Mouse (Mus musculus): Measurements from ENCODE around the gene Fer1l5.
A peak's percentile ranks its signal among the peaks of the same experiment; 100 is the strongest.

Gene Fer1l5

GRCm38 (mm10) chr1:36433616-36434015 lies 61.5 kb downstream of the Fer1l5 start:
- no peak for DNase-seq

GRCm38 (mm10) chr1:36435071-36435470 lies 63.0 kb downstream of the Fer1l5 start:
- no peak for DNase-seq

- DNase-seq, result no peak
Measured at GRCm38 (mm10) chr1:36436515-36436914, 64.4 kb downstream of the Fer1l5 start.

- no peak for DNase-seq
Measured at GRCm38 (mm10) chr1:36437223-36437622, 65.1 kb downstream of the Fer1l5 start.

GRCm38 (mm10) chr1:36441101-36441500 lies 69.0 kb downstream of the Fer1l5 start:
- no peak for DNase-seq

GRCm38 (mm10) chr1:36444471-36445464 lies 72.7 kb downstream of the Fer1l5 start, which contains the start of gene Lman2l:
Gene Lman2l (minus strand): TSS chr1:36445271.
- peak; percentile 98 for DNase-seq

GRCm38 (mm10) chr1:36445508-36445907 lies 73.4 kb downstream of the Fer1l5 start:
- no peak for DNase-seq

GRCm38 (mm10) chr1:36446106-36446824 lies 74.2 kb downstream of the Fer1l5 start:
- no peak for DNase-seq

GRCm38 (mm10) chr1:36446841-36447240 lies 74.8 kb downstream of the Fer1l5 start:
- DNase-seq, result no peak

- DNase-seq, result no peak
Measured at GRCm38 (mm10) chr1:36454055-36454815, 82.1 kb downstream of the Fer1l5 start.

GRCm38 (mm10) chr1:36457388-36458014 lies 85.4 kb downstream of the Fer1l5 start:
- DNase-seq, result no peak

- no peak for DNase-seq
Measured at GRCm38 (mm10) chr1:36458169-36458568, 86.1 kb downstream of the Fer1l5 start.

GRCm38 (mm10) chr1:36461829-36462228 lies 89.7 kb downstream of the Fer1l5 start:
- DNase-seq, result no peak

GRCm38 (mm10) chr1:36465641-36466160 lies 93.6 kb downstream of the Fer1l5 start:
- no peak for DNase-seq

- no peak for DNase-seq
Measured at GRCm38 (mm10) chr1:36467446-36467845, 95.4 kb downstream of the Fer1l5 start.

GRCm38 (mm10) chr1:36469811-36470444 lies 97.8 kb downstream of the Fer1l5 start:
- no peak for DNase-seq

GRCm38 (mm10) chr1:36471181-36472105 lies 99.4 kb downstream of the Fer1l5 start, which contains the start of gene Cnnm4:
Gene Cnnm4 (plus strand): TSS chr1:36471620.
- peak; percentile 86 for DNase-seq

Data from right cerebral cortex, postnatal 14 days (tissue).